Mouse (Mus musculus): ENCODE measurements at regions not wholly inside any gene's neighbourhood (a gene's known extent, or its start where the extent isn't known, plus 50 kb on each side); places are given as distances from the start of the nearest gene placed in this dataset.

DNA sequence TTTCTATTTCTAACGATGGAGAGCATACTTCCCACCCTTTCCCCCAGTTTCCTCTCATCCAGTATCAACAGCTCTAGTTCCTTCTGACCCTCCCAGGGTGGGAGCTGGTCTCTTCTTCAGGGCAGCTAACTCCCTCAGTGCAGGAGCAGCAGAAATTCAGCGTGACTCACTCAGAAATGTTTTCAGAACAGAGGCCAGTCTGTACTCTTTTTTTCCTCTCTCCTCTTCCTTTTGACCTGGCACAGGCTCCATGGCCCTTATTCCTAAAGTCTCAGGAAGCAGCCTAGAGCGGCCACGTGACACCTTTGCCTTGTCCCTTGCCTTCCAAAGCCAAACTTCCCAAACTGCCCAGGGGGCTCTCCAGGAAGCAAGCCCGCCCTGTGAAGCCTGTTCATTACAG, 55.4 kb downstream of the Pja1 start:
- DNase-seq = no peak
- intact Hi-C loops (cut with DNase I) = no loop called here

- no peak for DNase-seq
- intact Hi-C loops (cut with DNase I) = no loop called here
Observed at GRCm38 (mm10) chrX:99410942-99411341, 60.1 kb downstream of the Pja1 start.

- DNase-seq = no peak
- intact Hi-C loops (cut with DNase I) = no loop called here
Observed at GRCm38 (mm10) chrX:99409858-99410257, 61.2 kb downstream of the Pja1 start.

GRCm38 (mm10) chrX:99409331-99409730, 61.7 kb downstream of the Pja1 start:
- intact Hi-C loops (cut with DNase I) = no loop called here
- DNase-seq = no peak

GRCm38 (mm10) chrX:99408804-99409203, 62.3 kb downstream of the Pja1 start:
- DNase-seq = no peak
- intact Hi-C loops (cut with DNase I) = no loop called here

- intact Hi-C loops (cut with DNase I) = no loop called here
- DNase-seq = no peak
Observed at GRCm38 (mm10) chrX:99405843-99406242, 65.2 kb downstream of the Pja1 start.

DNA sequence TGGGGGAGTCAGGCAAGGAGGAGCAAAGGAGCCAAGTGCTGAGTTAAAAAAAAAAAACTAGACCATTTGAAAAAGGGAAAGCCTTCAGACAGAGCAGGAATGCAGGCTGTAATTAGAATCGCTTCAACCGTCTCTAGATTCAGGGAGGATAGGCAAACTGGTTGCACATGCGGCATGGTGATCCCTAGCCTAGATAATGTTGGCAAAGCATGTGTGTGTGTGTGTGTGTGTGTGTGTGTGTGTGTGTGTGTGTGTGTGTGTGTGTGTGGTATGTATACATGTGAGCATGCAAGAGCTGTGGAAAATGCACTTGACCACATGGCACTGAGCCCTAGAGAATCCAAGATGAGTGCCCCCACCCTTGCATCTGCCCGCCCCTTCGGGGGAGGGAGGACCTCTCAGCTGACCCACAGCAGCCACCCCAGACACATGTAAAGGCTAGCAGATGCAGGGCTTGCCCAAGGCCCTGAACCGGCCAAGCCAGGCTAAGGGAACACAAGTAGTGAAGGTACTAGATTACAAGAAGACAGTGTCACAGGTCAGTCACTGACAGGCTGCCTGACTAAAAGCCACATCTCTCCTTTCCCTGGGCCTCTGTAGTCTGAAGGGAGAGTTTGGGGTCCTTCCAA, 67.4 kb downstream of the Pja1 start:
- no peak for DNase-seq
- intact Hi-C loops (cut with DNase I) = no loop called here

DNA sequence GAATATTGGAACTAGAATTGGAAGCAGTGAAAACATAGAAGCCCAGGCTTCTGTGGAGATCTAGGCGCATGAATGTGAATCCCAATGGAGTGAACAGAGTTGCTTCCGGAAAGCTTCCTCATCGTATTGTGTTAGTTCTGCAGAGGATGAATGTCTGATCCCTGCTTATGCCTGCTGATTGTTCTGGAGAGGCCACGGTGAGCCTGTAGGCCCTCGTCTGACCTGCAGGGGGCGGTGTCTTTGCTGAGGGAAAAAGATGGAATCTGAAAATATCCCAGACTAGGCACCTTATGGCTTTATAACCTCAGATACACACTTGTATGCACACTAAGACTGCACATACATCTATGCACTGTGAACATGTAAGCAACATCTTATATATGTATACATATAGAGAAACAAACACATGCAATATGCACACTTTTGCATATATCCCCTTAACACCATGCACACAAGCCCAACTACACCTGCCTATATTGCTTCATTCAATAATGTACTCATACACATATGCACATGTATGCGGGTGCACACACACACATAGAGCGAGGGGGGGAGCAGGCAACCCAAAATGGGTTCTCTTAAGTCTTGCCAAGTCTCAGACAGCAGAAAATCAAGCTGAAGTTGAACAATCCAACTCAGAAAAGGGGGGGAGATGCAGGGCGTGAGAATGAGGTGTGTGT, 68.1 kb downstream of the Pja1 start:
- intact Hi-C loops (cut with DNase I) = no loop called here
- DNase-seq = peak; percentile 23

DNA sequence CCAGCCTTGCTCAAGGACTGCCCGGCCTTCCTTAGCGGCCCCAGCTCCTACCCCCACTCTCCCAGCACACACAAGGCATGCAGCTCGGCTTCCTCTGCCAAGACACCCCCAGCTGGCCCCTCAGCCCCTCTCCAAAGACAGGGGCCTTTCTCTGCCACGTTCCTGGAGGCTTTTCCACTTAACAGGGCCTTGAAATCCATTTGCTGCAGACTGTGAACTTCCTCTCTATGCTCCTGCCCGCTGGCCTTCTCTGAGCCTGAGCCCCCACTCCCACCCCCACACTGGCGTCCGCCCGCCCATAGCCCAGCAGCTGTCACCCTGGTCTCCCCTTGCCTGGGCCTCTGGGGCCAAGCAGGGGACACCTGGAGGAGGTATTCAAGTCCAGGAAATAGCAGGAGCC, 73.7 kb downstream of the Pja1 start:
- DNase-seq = no peak
- intact Hi-C loops (cut with DNase I) = no loop called here

GRCm38 (mm10) chrX:99396180-99396579, 74.9 kb downstream of the Pja1 start:
- intact Hi-C loops (cut with DNase I) = no loop called here
- DNase-seq = peak; percentile 38

- intact Hi-C loops (cut with DNase I) = no loop called here
- no peak for DNase-seq
Observed at GRCm38 (mm10) chrX:99395067-99395466, 76.0 kb downstream of the Pja1 start.

- no peak for DNase-seq
- intact Hi-C loops (cut with DNase I) = no loop called here
Observed at GRCm38 (mm10) chrX:99391628-99392027, 79.4 kb downstream of the Pja1 start.

- DNase-seq = no peak
- intact Hi-C loops (cut with DNase I) = no loop called here
Observed at GRCm38 (mm10) chrX:99390462-99390838, 80.6 kb downstream of the Pja1 start.

DNA sequence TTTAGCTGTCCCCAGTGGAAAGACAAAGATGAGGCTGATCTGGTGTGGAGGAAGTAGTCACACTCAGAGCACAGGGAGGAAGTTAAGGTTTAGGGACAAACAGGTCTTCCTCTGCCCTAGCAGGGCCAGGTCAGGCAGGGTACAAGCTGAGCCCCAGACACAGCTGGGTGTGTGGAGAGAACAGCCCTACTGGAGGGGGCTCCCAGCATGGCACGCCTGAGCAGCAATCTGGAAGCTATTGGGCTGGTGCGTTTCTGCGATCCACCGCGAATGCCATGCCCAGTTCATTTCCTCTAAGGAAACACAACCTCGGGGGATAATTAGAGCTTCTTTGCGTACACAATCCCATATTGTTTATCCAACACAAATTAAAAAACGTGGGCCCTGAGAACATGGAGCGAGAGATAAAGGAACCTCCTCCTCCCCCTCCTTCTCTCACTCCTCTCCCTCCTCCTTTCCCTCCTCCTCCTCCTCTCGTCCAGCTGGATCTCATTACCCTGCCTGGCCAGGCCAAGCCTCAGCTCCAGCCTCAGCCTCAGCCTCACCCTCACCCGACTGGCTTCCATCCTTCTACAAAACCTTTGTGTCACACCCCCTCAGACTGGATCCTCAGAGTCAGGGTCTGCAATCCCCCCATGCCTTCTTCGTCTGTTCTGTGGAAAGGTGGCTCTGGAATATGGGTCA, 81.2 kb downstream of the Pja1 start:
- intact Hi-C loops (cut with DNase I) = no loop called here
- DNase-seq = no peak

DNA sequence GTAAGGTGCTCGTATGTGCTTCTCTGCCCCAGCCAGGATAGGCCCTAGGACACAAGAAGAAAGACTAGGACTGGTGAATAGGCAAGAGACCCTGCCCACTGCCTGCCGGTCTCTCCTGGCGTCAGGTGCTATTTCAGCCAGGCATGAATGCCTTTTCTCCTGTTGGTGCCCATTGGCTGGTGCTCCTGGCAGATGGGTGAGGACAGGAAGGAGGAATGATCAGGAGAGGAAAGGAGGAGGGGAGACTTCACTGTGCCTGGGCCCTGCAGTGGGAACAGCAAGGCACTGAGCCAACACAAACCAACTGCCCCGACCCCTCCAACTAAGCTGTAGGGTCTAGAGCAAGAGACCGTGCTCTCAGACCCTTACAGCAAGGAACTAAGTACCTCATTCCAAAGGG, 100.4 kb downstream of the Pja1 start:
- intact Hi-C loops (cut with DNase I) = no loop called here
- DNase-seq = peak; percentile 57

DNA sequence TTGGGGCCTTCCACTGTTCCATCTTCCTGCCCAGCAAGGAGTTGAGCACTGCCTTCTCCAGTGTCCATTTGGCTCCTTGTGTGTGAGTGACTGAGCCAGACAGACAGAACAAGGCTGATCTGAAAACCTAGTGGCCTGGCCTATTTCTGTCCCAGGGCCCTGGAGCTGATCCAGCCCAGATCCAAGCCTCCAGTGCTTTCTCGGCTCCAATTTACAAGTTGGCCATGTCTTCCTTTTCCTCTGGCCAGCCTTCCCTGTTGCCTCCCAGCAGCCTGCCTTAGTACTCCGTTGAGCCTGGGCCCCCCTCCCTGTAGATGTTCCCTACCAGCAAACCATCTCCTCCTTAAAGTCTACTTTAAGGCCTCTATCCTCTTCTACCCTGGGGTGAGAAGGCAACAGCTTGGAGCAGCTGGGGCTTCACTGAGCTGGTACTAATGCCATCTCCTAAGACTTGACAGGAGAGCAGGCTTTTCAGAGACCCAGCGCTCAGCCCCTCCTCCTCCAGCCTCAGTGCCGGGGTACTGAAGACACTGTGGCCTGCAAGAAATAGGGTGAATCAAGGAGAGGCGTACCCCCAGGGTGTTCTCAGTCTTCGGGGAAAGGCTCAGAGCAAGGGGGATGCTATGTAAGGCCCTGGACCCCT, 101.7 kb downstream of the Pja1 start:
- peak; percentile 71 for DNase-seq
- intact Hi-C loops (cut with DNase I) = no loop called here

- DNase-seq = no peak
- intact Hi-C loops (cut with DNase I) = no loop called here
Observed at GRCm38 (mm10) chrX:99364072-99364471, 107.0 kb downstream of the Pja1 start.

DNA sequence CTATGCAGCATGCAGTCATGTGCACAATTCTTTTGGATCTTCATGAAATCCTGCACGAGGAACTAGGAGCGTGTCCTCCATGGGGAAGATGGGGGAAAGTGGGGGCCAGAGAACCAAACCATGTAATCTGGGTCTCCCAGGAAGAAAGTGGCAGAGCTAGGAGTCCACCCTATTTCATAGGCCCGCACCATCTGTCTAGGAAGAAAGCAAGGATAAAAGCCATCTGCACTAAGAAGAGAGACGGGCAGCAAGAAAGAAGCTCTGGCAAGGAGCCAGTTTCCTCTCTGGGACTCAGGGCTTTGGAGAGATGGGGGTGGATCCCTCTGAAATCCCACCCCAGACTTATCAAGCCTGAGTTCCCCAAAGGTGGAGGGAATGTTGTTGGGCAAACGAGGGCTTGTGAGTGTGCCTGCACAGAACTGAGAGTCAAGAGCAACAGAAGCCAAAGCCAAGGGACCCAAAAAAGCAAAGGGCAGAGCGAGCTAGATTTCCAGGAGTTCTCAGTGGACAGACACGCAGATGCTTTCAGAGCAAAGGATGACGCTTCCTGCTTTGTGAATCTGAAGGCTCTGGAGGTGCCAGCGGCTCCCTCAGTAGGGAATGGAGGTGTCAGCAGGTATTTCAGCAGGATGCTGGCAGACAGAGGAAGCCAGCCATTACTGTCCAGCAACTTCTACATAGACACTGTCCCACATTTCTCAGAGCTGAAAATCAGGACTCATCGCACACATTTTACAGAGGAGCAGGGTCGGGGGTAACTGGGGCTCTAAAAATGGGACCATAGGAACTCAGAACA, 110.8 kb downstream of the Pja1 start:
- peak; percentile 58 for DNase-seq
- intact Hi-C loops (cut with DNase I) = no loop called here

DNA sequence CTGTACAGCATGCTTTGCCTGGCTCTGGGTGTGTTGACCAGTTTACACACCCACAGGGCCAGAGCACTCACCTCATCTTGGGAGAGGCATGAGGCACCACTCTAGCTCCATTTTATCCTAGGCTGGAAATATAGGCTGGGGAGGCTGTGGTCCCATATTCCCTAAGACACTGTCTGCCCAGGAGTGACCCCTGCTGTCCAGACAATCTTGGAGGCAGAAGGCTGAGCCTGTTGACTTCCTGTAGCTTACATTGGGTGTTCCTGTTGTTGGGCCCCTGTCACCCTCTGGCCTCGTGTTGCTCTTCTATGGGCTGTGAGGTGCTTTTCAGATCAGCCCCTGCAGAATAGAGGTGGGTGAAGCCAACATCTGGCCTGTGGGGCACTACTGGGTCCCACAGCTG, 112.3 kb downstream of the Pja1 start:
- intact Hi-C loops (cut with DNase I) = no loop called here

DNA sequence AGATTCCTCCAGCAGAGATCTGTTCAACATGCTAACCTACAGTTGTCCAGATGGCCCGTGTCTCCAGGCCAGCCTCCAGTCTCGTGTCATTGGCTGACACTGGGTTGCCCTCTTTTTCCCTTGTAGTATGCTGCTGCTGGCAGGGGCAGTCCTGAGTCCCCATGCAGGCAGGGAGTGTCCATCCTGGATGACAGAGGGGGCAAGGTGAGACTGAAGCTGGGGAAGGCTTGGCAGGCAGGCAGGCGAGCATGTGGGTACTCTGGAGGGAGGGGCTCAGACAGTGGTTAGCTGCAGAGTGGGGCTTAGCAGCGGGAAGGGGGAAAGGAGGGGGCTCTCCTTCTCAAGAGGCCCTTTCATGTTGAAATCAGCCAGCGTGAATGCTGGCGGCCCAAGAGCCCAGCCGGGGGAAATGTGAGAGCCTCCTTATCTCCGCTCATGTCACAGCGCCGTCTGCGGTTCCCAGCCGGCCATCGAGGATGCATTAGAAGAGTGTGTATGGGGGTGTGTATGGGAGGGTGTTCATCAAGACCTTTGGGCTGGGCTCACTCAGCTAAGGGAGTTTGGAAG, 112.9 kb downstream of the Pja1 start:
- peak; percentile 43 for DNase-seq
- intact Hi-C loops (cut with DNase I) = no loop called here

More for the DNA sequence above, 112.3 kb downstream of the Pja1 start:
- no peak for DNase-seq

GRCm38 (mm10) chrX:99355128-99355527, 115.9 kb downstream of the Pja1 start:
- intact Hi-C loops (cut with DNase I) = no loop called here
- no peak for DNase-seq

Data from left cerebral cortex, postnatal 4 days (tissue).